Mouse (Mus musculus): ENCODE results near the gene Rhbdl3. TPM values are rescaled to one million over a fixed set of nuclear protein-coding genes. Genes with fewer than 3 reads are reported as not detected.

Rhbdl3 gene
- polyA plus RNA-seq, 1 experiment = 12.6 TPM

DNA sequence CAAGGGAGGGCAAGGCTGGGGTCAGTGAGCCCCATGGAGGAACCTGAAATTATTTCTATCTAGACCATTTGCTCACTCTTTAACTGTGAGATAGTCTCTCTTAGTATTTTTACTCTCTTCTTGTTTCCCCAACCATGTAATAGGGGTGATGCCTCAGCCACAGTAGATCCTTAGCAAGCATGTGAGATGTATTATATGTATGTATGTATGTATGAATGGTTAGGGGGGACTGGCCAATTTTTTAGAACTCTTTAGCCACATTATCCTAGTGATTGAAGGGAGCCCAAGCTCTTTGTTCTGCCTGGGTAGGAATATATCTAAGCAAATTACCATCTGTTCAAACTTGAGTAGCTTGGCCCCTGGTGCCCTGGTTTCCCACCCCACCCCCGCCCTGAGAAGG, 12.8 kb downstream of the Rhbdl3 start:
- Histone ChIP-seq H3K27ac (ENCODE audit: insufficient read depth, low read length) (no peak overlapping the region), H3K4me1 (ENCODE audit: control insufficient read depth, insufficient read depth, low read length) (peaks cover 12% of the 10 kb centered on the region), H3K27me3 (ENCODE audit: control insufficient read depth, insufficient read depth, low read length) (no peaks in the 10 kb centered on the region), H3K4me3 (replicated peaks; ENCODE audit: insufficient read depth, low read depth, low read length) (no peak overlapping the region)
- WGBS = 94% methylated on average over 1 of the region's 1 CpGs
- DNase-seq = no peak
- TF ChIP-seq CTCF (IDR thresholded peaks at IDR 0.05; ENCODE audit: borderline replicate concordance, insufficient read depth, low read depth, low read length) (no peak), POLR2A (IDR thresholded peaks at IDR 0.05; ENCODE audit: borderline replicate concordance, insufficient read depth, low read length) (no peak)

- WGBS = 91% methylated on average over 4 of the region's 4 CpGs
- H3K27ac ChIP-seq (ENCODE audit: insufficient read depth, low read length) = no peak overlapping the region
- TF ChIP-seq CTCF (IDR thresholded peaks at IDR 0.05; ENCODE audit: borderline replicate concordance, insufficient read depth, low read depth, low read length) (no peak), POLR2A (IDR thresholded peaks at IDR 0.05; ENCODE audit: borderline replicate concordance, insufficient read depth, low read length) (no peak)
- no peak overlapping the region for H3K4me3 ChIP-seq (replicated peaks; ENCODE audit: insufficient read depth, low read depth, low read length)
- H3K27me3 ChIP-seq (ENCODE audit: control insufficient read depth, insufficient read depth, low read length) = no peaks in the 10 kb centered on the region
- no peak for DNase-seq
- H3K4me1 ChIP-seq (ENCODE audit: control insufficient read depth, insufficient read depth, low read length) = peaks cover 12% of the 10 kb centered on the region
Observed at GRCm38 (mm10) chr11:80313944-80314343, 13.2 kb downstream of the Rhbdl3 start.

DNA sequence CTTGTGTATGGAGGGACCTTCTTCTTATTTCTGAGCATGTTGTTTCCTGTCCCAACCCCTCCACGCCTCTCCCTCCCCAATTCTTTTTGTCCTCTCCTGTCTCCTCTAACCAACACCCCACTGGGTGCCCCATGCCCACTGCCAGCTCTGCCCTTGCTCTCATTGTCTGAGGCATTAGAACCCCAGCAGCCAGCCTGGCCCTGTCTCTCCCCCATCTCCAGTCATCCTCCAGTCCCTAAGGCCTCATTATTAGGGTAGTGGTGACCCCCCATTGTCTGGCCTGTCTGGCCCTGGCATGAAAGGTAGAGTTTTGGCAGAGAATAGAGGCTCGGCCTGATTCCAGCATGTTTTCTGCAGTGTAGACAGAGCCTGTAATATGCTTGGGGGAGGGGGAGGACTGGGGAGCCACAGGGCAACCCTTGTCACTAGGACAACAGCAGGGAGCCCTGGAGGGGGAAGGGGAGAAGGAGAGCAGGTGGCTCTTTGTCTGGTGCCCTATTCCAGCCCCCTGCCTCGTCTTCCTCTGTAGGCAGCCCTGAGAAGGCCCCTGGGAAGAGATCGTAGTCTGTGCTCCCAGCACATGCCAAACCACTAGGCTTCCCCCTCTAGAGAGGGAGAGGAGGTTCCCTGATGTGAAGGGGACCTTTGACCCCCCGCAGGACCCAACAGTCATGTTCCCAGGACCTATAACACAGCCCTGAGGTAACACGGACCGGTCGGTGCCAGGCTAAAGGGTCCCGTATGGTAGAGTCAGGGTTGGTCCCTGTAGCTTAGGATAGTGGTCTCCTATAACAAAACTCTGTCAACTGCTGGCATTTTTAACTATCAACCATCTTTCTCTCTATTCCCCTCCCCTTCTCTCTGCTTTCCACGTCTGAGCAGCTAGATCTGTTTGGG, 15.3 kb downstream of the Rhbdl3 start:
- peaks cover 12% of the 10 kb centered on the region for H3K4me1 ChIP-seq (ENCODE audit: control insufficient read depth, insufficient read depth, low read length)
- WGBS = 36% methylated on average over 10 of the region's 10 CpGs
- DNase-seq = peak; percentile 48 to 53
- H3K27ac ChIP-seq (ENCODE audit: insufficient read depth, low read length) = no peak overlapping the region
- H3K4me3 ChIP-seq (replicated peaks; ENCODE audit: insufficient read depth, low read depth, low read length) = no peak overlapping the region
- TF ChIP-seq CTCF (IDR thresholded peaks at IDR 0.05; ENCODE audit: borderline replicate concordance, insufficient read depth, low read depth, low read length) (no peak), POLR2A (IDR thresholded peaks at IDR 0.05; ENCODE audit: borderline replicate concordance, insufficient read depth, low read length) (no peak)
- no peaks in the 10 kb centered on the region for H3K27me3 ChIP-seq (ENCODE audit: control insufficient read depth, insufficient read depth, low read length)

DNA sequence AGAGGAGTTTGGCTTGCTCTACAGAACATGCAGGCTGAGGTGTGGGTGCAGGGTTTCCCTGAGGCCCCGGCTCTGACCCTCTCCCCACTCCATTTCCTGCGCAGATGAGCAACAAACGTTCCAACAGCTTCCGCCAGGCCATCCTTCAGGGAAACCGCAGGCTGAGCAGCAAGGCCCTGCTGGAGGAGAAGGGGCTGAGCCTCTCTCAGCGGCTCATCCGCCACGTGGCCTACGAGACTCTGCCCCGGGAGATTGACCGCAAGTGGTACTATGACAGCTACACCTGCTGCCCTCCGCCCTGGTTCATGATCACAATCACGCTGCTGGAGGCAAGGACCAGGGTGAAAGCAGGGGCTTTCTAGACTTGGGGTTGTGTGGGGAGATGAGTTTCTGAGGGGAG, 22.5 kb downstream of the Rhbdl3 start:
- Histone ChIP-seq H3K27ac (ENCODE audit: insufficient read depth, low read length) (no peak overlapping the region), H3K4me3 (replicated peaks; ENCODE audit: insufficient read depth, low read depth, low read length) (no peak overlapping the region), H3K4me1 (ENCODE audit: control insufficient read depth, insufficient read depth, low read length) (no peaks in the 10 kb centered on the region), H3K27me3 (ENCODE audit: control insufficient read depth, insufficient read depth, low read length) (no peaks in the 10 kb centered on the region)
- WGBS = 49% methylated on average over 13 of the region's 13 CpGs
- TF ChIP-seq POLR2A (IDR thresholded peaks at IDR 0.05; ENCODE audit: borderline replicate concordance, insufficient read depth, low read length) (no peak), CTCF (IDR thresholded peaks at IDR 0.05; ENCODE audit: borderline replicate concordance, insufficient read depth, low read depth, low read length) (no peak)
- DNase-seq = no peak

DNA sequence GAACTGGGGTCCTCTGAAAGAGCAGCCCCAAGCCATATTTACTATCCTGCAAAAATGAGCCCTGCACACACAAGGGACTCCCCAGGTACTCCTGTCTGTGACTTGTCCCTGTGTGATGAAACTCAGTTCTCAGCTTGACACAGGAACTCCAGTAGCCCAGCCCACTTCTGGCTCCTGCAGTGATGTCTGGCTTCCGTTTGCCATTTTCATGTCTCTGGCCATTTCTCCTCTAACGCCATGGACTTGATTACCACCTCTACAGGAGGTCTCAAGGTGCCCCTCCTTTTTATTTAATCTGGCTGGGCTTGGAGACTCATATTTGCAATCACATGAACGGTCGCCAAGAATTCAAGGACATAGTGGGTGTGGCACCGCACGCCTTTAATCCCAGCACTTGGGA, 23.9 kb downstream of the Rhbdl3 start:
- WGBS = 69% methylated on average over 6 of the region's 6 CpGs
- no peak for DNase-seq

DNA sequence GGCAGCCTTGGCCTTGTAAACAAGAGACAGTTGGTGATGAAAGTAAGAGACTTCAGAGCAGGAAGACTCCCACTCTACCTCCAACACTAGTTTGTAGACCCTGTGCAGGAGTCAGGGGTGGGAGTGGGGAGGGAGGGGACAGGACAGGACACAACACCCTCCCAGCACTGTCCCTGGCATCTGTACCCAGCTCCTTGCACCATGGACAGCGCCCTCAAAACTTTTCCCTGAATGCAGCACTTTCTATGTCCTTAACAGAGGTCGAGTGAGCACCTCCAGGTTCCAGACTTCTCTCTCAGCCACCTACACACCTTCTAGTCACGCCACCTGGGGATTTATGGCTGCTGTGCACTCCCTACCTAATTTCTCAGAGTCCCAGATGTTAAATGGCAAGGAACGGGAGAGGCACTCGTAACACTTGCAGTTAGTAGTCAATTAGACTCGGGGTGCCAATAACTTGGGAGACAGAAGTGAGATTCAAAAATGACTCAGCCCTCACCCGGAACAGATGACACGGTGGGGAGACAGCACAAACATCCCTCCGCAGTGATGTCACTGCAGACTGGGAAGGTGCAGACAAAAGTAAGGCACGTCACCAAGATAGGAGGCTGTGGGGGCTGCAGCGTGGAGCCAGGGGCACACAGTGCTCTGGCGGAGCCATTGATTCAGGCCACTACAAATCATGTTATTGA, 32.1 kb downstream of the Rhbdl3 start:
- 80% methylated on average over 12 of the region's 12 CpGs for WGBS
- H3K27me3 ChIP-seq (ENCODE audit: control insufficient read depth, insufficient read depth, low read length) = no peaks in the 10 kb centered on the region
- DNase-seq = no peak
- no peak overlapping the region for H3K4me3 ChIP-seq (replicated peaks; ENCODE audit: insufficient read depth, low read depth, low read length)
- TF ChIP-seq CTCF (IDR thresholded peaks at IDR 0.05; ENCODE audit: borderline replicate concordance, insufficient read depth, low read depth, low read length) (no peak), POLR2A (IDR thresholded peaks at IDR 0.05; ENCODE audit: borderline replicate concordance, insufficient read depth, low read length) (no peak)
- H3K27ac ChIP-seq (ENCODE audit: insufficient read depth, low read length) = no peak overlapping the region
- no peaks in the 10 kb centered on the region for H3K4me1 ChIP-seq (ENCODE audit: control insufficient read depth, insufficient read depth, low read length)

More for the DNA sequence above, 23.9 kb downstream of the Rhbdl3 start:
- H3K4me3 ChIP-seq (replicated peaks; ENCODE audit: insufficient read depth, low read depth, low read length) = no peak overlapping the region
- no peaks in the 10 kb centered on the region for H3K27me3 ChIP-seq (ENCODE audit: control insufficient read depth, insufficient read depth, low read length)
- TF ChIP-seq POLR2A (IDR thresholded peaks at IDR 0.05; ENCODE audit: borderline replicate concordance, insufficient read depth, low read length) (no peak), CTCF (IDR thresholded peaks at IDR 0.05; ENCODE audit: borderline replicate concordance, insufficient read depth, low read depth, low read length) (no peak)
- H3K27ac ChIP-seq (ENCODE audit: insufficient read depth, low read length) = no peak overlapping the region
- no peaks in the 10 kb centered on the region for H3K4me1 ChIP-seq (ENCODE audit: control insufficient read depth, insufficient read depth, low read length)

- Histone ChIP-seq H3K27me3 (ENCODE audit: control insufficient read depth, insufficient read depth, low read length) (no peaks in the 10 kb centered on the region), H3K27ac (ENCODE audit: insufficient read depth, low read length) (no peak overlapping the region), H3K4me3 (replicated peaks; ENCODE audit: insufficient read depth, low read depth, low read length) (no peak overlapping the region), H3K4me1 (ENCODE audit: control insufficient read depth, insufficient read depth, low read length) (no peaks in the 10 kb centered on the region)
- 20% methylated on average over 7 of the region's 7 CpGs for WGBS
- no peak for TF ChIP-seq CTCF (IDR thresholded peaks at IDR 0.05; ENCODE audit: borderline replicate concordance, insufficient read depth, low read depth, low read length)
- TF ChIP-seq POLR2A (IDR thresholded peaks at IDR 0.05; ENCODE audit: borderline replicate concordance, insufficient read depth, low read length) = no peak
- DNase-seq = no peak
Observed at GRCm38 (mm10) chr11:80335609-80336350, 35.1 kb downstream of the Rhbdl3 start.
